Mouse (Mus musculus): ENCODE data around the gene Sap30. TPM values are rescaled to one million over a fixed set of nuclear protein-coding genes. Genes with fewer than 3 reads are reported as not detected.

Sap30 gene
- polyA plus RNA-seq, 1 experiment from 2014 or later: 48.1 TPM

- 97% methylated on average over 1 of the region's 1 CpGs for WGBS
- Histone ChIP-seq H3K9ac (no peak overlapping the region), H3K4me1 (replicated peaks) (peaks cover 13% of the 10 kb centered on the region), H3K9me3 (no peaks in the 10 kb centered on the region), H3K4me2 (no peak overlapping the region), H3K4me3 (no peak overlapping the region), H3K27me3 (no peaks in the 10 kb centered on the region), H3K27ac (no peak overlapping the region), H3K36me3 (no peaks in the 10 kb centered on the region)
- no peak for ATAC-seq (ENCODE audit: low FRiP score)
Observed at GRCm38 (mm10) chr8:57489366-57489765, 1.7 kb upstream of the Sap30 start.

DNA sequence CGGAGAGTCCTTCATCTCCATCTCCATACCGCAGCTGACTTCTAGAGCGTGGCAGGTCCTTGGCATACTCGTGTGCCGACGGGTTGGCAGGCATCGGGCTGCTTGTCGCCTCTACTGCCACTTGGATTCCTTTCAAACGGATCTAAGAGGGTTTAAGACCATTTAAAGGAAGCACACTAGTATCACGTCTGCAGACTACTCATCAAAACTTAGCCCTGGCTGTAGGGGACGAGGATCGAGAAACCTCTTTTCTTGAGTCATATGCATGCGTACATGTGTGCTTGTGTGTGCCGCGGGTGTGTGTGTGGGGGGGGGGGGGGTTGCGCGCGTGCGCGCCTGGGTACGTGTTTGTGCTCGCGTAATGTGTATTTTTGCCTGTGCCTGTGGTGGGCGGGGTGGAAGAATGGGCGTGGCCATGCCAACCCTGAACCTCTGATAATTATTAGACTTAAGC, 679 bp upstream of the Sap30 start:
- Histone ChIP-seq H3K4me3 (peak overlapping the region; percentile 88), H3K36me3 (peaks cover 3% of the 10 kb centered on the region), H3K27ac (peak overlapping the region; percentile 98), H3K9ac (peak overlapping the region; percentile 65), H3K4me1 (replicated peaks) (peaks cover 13% of the 10 kb centered on the region), H3K9me3 (no peaks in the 10 kb centered on the region), H3K4me2 (peak overlapping the region; percentile 77), H3K27me3 (no peaks in the 10 kb centered on the region)
- WGBS: under 1% methylated on average over 22 of the region's 25 CpGs
- peak; percentile 61 for ATAC-seq (ENCODE audit: low FRiP score)

GRCm38 (mm10) chr8:57486491-57487440, 894 bp downstream of the Sap30 start:
- H3K9me3 ChIP-seq: no peaks in the 10 kb centered on the region
- peak overlapping the region; percentile 91 for H3K9ac ChIP-seq
- peak overlapping the region; percentile 77 for H3K4me2 ChIP-seq
- no peaks in the 10 kb centered on the region for H3K27me3 ChIP-seq
- peak; percentile 79 for ATAC-seq (ENCODE audit: low FRiP score)
- peaks cover 13% of the 10 kb centered on the region for H3K4me1 ChIP-seq (replicated peaks)
- WGBS: under 1% methylated on average over 54 of the region's 54 CpGs
- H3K36me3 ChIP-seq: peaks cover 12% of the 10 kb centered on the region
- H3K4me3 ChIP-seq: peak overlapping the region; percentile 88
- peak overlapping the region; percentile 98 for H3K27ac ChIP-seq

DNA sequence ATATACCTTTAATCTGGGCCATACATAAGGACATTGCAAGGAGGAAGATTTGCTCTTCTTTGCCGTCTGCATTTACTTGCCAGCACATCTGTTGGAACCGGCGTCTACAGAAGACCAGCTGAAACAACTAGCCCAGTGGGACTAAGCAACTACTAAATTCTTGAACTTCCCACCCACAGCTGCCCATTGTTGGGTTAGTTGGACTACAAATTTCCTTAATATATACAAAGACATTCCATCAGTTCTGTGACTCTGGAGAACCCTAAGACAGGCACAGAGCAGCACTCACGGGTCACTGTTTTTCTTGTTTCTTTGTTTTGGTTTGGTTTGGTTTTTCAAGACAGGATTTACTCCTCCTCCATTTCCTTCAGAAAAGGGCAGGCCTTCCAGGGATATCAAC, 7.1 kb downstream of the Sap30 start:
- Histone ChIP-seq H3K27ac (no peak overlapping the region), H3K27me3 (no peaks in the 10 kb centered on the region), H3K9ac (no peak overlapping the region), H3K4me3 (no peak overlapping the region), H3K36me3 (peaks cover 20% of the 10 kb centered on the region), H3K4me1 (replicated peaks) (peaks cover 6% of the 10 kb centered on the region), H3K4me2 (no peak overlapping the region), H3K9me3 (no peaks in the 10 kb centered on the region)
- 79% methylated on average over 4 of the region's 4 CpGs for WGBS
- no peak for ATAC-seq (ENCODE audit: low FRiP score)

GRCm38 (mm10) chr8:57479700-57480099, 8.0 kb downstream of the Sap30 start:
- no peak for ATAC-seq (ENCODE audit: low FRiP score)
- no peak overlapping the region for H3K4me3 ChIP-seq
- peaks cover 20% of the 10 kb centered on the region for H3K36me3 ChIP-seq
- no peaks in the 10 kb centered on the region for H3K4me1 ChIP-seq (replicated peaks)
- no peaks in the 10 kb centered on the region for H3K27me3 ChIP-seq
- no peaks in the 10 kb centered on the region for H3K9me3 ChIP-seq
- H3K9ac ChIP-seq: no peak overlapping the region
- H3K27ac ChIP-seq: no peak overlapping the region
- H3K4me2 ChIP-seq: no peak overlapping the region
- 95% methylated on average over 8 of the region's 8 CpGs for WGBS

DNA sequence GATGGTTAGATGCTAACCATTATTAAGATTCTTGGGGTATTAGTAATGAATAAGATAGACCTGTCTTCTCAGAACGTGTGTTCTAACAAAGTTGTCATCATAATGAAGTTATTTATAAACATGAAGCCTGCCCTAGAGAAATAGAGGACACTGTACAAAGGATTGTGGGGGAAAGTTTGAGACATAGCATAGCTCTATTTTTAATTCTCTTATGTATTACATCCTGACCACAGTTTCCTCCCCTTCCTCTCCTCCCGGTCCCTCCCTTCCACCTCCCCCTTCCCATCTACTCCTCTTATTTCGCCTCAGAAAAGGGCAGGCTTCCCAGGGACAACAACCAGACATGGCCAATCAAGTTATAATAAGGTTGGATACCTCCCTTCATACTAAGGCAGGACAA, 9.3 kb downstream of the Sap30 start:
- no peak overlapping the region for H3K4me3 ChIP-seq
- no peak for ATAC-seq (ENCODE audit: low FRiP score)
- no peaks in the 10 kb centered on the region for H3K27me3 ChIP-seq
- peaks cover 17% of the 10 kb centered on the region for H3K36me3 ChIP-seq
- H3K27ac ChIP-seq: no peak overlapping the region
- WGBS: 75% methylated on average over 3 of the region's 3 CpGs
- H3K4me1 ChIP-seq (replicated peaks): no peaks in the 10 kb centered on the region
- H3K9me3 ChIP-seq: no peaks in the 10 kb centered on the region
- H3K9ac ChIP-seq: no peak overlapping the region
- no peak overlapping the region for H3K4me2 ChIP-seq

DNA sequence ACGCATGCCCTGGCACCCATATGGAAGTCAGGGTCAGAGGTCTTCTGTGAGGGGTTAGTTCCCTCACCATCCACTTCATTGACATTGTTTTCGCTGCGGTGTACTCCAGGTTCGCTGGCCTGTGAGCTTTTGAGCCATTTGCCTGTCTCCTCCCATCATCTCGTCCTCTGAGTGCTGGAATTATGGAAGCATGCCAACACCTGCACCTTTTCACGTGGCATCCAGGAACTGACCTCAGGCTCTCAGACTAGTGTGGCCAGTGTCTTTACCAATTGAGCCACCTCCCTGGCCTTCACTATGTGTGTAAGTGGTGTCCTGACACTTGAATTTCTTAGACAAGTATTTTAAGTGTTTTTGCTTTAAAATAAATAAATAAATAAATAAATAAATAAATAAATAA, 13.9 kb downstream of the Sap30 start:
- WGBS: 84% methylated on average over 6 of the region's 6 CpGs
- H3K4me1 ChIP-seq (replicated peaks): no peaks in the 10 kb centered on the region
- H3K4me2 ChIP-seq: no peak overlapping the region
- no peak overlapping the region for H3K27ac ChIP-seq
- H3K36me3 ChIP-seq: no peaks in the 10 kb centered on the region
- no peaks in the 10 kb centered on the region for H3K27me3 ChIP-seq
- ATAC-seq (ENCODE audit: low FRiP score): no peak
- H3K9ac ChIP-seq: no peak overlapping the region
- no peak overlapping the region for H3K4me3 ChIP-seq
- no peaks in the 10 kb centered on the region for H3K9me3 ChIP-seq

- H3K36me3 ChIP-seq: no peaks in the 10 kb centered on the region
- WGBS: 89% methylated on average over 5 of the region's 5 CpGs
- no peak for ATAC-seq (ENCODE audit: low FRiP score)
- H3K4me1 ChIP-seq (replicated peaks): no peaks in the 10 kb centered on the region
- no peaks in the 10 kb centered on the region for H3K9me3 ChIP-seq
- no peaks in the 10 kb centered on the region for H3K27me3 ChIP-seq
- no peak overlapping the region for H3K9ac ChIP-seq
- no peak overlapping the region for H3K4me2 ChIP-seq
- H3K4me3 ChIP-seq: no peak overlapping the region
- H3K27ac ChIP-seq: no peak overlapping the region
Observed at GRCm38 (mm10) chr8:57470863-57471262, 16.8 kb downstream of the Sap30 start.

DNA sequence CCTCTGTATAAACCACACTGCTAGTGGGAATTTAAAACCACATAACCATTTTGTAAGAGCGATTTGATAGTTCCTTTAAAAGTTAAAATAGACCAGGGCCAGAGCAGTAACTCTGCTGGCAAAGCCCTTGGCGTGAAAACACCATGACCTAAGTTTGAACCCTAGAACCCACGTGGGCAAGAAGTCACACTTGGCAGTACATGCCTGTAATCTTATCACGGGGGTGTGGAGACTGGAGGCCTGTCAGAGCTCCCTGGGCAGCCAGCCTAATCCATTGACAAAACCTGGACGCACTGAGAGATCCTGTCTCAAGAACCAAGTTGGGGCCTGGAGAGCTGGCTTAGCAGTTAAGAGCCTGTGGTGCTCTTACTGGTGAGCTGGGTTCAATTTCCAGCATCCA, 19.0 kb downstream of the Sap30 start:
- no peaks in the 10 kb centered on the region for H3K36me3 ChIP-seq
- 62% methylated on average over 5 of the region's 5 CpGs for WGBS
- H3K27ac ChIP-seq: no peak overlapping the region
- no peaks in the 10 kb centered on the region for H3K9me3 ChIP-seq
- H3K4me1 ChIP-seq (replicated peaks): no peaks in the 10 kb centered on the region
- H3K4me2 ChIP-seq: no peak overlapping the region
- no peaks in the 10 kb centered on the region for H3K27me3 ChIP-seq
- H3K9ac ChIP-seq: no peak overlapping the region
- no peak for ATAC-seq (ENCODE audit: low FRiP score)
- H3K4me3 ChIP-seq: no peak overlapping the region

DNA sequence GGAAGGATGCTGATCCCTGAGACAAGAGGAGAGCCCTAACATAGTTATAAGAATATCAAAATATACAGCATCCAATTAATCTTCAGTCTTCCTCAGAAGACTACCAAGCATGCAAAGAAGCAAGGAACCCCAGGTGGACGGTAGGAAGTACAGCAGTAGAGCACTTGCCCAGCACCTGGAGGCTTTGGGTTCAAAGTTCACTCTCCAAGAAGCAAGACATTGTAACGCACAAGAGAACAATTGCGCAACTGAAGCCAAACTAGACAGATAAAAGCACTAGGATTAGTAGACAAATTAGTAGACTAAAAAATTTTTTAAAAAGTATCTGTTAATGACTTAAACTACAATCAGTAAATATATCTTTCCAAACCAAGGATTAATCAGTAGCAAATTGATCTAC, 23.9 kb downstream of the Sap30 start:
- 90% methylated on average over 3 of the region's 3 CpGs for WGBS
- Histone ChIP-seq H3K27ac (no peak overlapping the region), H3K9me3 (no peaks in the 10 kb centered on the region), H3K4me1 (replicated peaks) (no peaks in the 10 kb centered on the region), H3K4me3 (no peak overlapping the region), H3K36me3 (no peaks in the 10 kb centered on the region), H3K4me2 (no peak overlapping the region), H3K27me3 (no peaks in the 10 kb centered on the region), H3K9ac (no peak overlapping the region)
- no peak for ATAC-seq (ENCODE audit: low FRiP score)

DNA sequence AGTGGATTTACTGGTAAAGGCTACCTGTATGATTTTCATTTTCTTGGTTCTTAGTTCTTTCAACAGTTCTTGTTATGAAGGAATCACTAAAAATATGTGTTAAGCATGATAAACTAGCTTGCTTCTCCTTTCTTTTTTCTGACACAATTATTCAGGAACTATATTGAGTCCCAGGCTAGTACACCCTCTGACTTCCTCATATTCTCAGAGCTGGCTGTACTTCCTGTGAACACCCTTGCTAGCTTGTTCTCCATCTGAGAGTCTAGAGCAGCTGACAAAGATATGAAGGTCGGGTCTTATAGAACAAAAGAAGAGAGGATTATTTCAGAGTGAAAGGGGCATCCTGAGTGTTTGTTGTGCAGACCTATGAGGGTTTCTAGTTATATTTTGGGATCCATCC, 24.8 kb downstream of the Sap30 start:
- 53% methylated on average over 1 of the region's 1 CpGs for WGBS

GRCm38 (mm10) chr8:57457942-57458341, 29.7 kb downstream of the Sap30 start:
- Histone ChIP-seq H3K4me1 (replicated peaks) (no peaks in the 10 kb centered on the region), H3K27me3 (no peaks in the 10 kb centered on the region), H3K9me3 (no peaks in the 10 kb centered on the region), H3K27ac (no peak overlapping the region), H3K4me2 (no peak overlapping the region), H3K4me3 (no peak overlapping the region), H3K9ac (no peak overlapping the region), H3K36me3 (no peaks in the 10 kb centered on the region)
- 85% methylated on average over 3 of the region's 3 CpGs for WGBS
- no peak for ATAC-seq (ENCODE audit: low FRiP score)

More for the DNA sequence above, 24.8 kb downstream of the Sap30 start:
- Histone ChIP-seq H3K27me3 (no peaks in the 10 kb centered on the region), H3K4me2 (no peak overlapping the region), H3K9me3 (no peaks in the 10 kb centered on the region), H3K4me1 (replicated peaks) (no peaks in the 10 kb centered on the region), H3K9ac (no peak overlapping the region), H3K4me3 (no peak overlapping the region), H3K36me3 (no peaks in the 10 kb centered on the region), H3K27ac (no peak overlapping the region)
- ATAC-seq (ENCODE audit: low FRiP score): no peak

- H3K9ac ChIP-seq: no peak overlapping the region
- ATAC-seq (ENCODE audit: low FRiP score): no peak
Observed at GRCm38 (mm10) chr8:57457152-57457551, 30.5 kb downstream of the Sap30 start.

More at GRCm38 (mm10) chr8:57457152-57457551, 30.5 kb downstream of the Sap30 start:
- Histone ChIP-seq H3K4me2 (no peak overlapping the region), H3K27ac (no peak overlapping the region), H3K9me3 (no peaks in the 10 kb centered on the region), H3K27me3 (no peaks in the 10 kb centered on the region), H3K4me3 (no peak overlapping the region), H3K36me3 (no peaks in the 10 kb centered on the region), H3K4me1 (replicated peaks) (no peaks in the 10 kb centered on the region)
- WGBS: 87% methylated on average over 6 of the region's 6 CpGs

Measured in hindbrain, embryonic 13.5 days (tissue).